Mouse (Mus musculus) c-Kit-positive CD71-negative TER-119-negative erythroid progenitor cells, embryonic 14.5 days (primary cell): ENCODE results near the gene Pgm5.
"Not testable (repeated sequence)": the region's sequence is repeated elsewhere in the genome, so short reads cannot be mapped to it uniquely, and the experiment has no call there.

Experiments
- DNase-seq: peaks from one replicate; pipeline ENCODE4 v3.0.0-alpha.2; 2013; ENCODE audit warnings: low read depth

Pgm5 gene

GRCm38 (mm10) chr19:24861612-24862451, at the start of gene Pgm5:
Gene Pgm5, minus strand, starts transcription at chr19:24861855.
- DNase-seq, result no peak

GRCm38 (mm10) chr19:24908385-24909155, 46.9 kb upstream of the Pgm5 start:
- no peak for DNase-seq

GRCm38 (mm10) chr19:24907655-24908054, 46.0 kb upstream of the Pgm5 start:
- no peak for DNase-seq

DNA sequence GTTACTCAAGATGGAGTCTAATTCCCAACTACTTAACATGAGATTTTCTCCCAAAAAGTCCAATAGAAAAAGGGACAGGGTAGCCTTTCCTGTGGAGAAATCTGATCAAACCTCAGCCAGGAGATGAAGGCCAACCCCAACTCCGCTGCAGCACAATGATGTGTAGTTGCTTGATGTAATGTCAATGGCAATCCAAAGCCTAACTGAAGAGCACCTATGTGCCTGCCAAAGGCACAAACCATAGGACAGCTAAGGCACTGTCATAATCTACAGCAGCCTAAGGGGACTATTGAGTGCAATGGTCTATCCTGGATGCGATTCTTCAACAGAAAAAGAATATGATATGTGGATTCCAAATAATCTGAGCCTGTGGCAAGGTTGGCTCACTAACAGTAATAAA, 41.2 kb upstream of the Pgm5 start:
- DNase-seq, result no peak

DNA sequence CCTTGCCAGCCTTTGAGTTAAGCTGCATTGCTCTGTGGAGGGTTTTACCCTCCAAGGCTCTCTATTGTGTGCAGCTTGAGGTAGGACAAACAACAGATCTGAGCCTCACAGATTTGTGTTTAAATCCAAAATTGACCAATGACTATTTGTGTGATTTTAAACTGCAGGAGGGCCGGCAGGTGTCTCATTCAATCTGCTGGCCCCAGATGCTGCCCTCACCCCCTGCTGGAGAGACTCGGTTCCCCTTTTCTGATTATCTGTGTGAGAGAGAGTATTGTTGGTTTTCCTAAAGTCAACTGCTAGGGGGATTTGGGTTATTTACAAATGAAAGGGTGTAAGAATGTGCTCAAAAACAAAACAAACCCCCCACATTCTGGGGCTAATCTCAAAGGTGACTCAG, 40.6 kb upstream of the Pgm5 start:
- no peak for DNase-seq

GRCm38 (mm10) chr19:24901666-24902065, 40.0 kb upstream of the Pgm5 start:
- no peak for DNase-seq

- DNase-seq, result no peak
Measured at GRCm38 (mm10) chr19:24900581-24901220, 39.0 kb upstream of the Pgm5 start, which contains the start of gene Foxd4. Gene Foxd4, minus strand, starts transcription at chr19:24901197.

DNA sequence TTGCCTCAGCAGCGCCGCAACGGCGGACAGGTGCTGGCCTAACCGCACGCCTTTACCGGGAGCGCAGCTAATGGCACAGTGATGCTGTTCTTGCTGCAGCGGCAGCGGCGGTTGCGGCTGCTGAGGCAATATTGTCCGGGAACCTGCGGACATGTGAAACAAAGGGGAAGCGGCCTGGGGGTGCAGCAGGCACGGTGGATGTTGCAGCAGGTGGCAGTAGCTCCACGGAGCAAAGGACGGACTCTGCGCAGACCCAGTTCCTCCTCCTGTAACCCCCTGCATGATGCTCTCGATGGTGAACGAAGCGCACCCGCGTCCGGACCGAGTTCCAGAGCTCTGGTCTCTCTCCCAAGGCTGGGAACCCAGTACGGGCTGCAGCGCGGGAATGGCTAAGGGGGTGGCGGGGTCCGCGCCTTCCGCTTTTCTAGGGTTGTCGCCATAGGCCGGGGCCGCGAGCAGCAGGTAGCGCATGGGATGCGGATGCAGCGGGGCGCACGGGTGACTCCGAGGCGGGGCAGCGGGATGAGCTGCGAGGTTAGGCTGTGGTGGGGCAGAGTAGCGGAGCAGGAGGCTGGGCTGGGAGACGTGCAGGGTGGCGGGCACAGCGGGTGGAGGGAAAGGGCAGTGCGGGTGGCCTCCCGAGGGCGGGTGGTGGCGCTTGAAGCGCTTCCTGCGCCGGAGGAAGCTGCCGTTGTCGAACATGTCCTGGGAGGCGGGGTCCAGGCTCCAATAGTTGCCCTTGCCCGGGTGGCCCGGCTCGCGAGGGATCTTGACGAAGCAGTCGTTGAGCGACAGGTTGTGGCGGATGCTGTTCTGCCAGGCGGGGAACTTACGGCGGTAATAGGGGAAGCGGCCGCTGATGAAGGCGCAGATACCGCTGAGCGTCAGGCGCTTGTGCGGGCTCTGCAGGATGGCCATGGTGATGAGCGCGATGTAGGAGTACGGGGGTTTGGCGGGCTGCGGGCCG, 38.2 kb upstream of the Pgm5 start:
- no peak for DNase-seq

GRCm38 (mm10) chr19:24898737-24899577, 37.3 kb upstream of the Pgm5 start:
- DNase-seq, result no peak

- DNase-seq, result no peak
Measured at GRCm38 (mm10) chr19:24897896-24898736, 36.5 kb upstream of the Pgm5 start.

GRCm38 (mm10) chr19:24897006-24897895, 35.6 kb upstream of the Pgm5 start:
- DNase-seq, result no peak

DNA sequence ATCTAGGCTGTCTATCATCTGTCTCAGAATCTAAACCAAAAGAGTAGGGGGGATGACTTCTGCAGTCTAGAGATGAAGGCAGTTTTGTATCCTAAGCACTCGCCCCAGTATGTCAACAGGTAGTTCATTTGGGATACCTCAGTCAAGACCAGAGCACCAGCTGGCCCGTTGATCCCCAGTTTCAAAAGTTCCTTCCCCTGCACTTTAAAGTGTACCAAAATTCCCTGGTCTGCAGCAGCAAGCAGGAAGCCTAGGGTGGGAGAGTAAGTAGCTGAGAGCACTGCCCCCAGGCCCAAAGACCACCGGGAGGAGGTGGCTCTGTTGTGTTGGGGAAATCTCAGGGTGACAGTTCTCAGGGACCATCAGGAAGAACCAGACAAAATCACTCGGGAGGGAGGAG, 34.9 kb upstream of the Pgm5 start:
- no peak for DNase-seq

DNA sequence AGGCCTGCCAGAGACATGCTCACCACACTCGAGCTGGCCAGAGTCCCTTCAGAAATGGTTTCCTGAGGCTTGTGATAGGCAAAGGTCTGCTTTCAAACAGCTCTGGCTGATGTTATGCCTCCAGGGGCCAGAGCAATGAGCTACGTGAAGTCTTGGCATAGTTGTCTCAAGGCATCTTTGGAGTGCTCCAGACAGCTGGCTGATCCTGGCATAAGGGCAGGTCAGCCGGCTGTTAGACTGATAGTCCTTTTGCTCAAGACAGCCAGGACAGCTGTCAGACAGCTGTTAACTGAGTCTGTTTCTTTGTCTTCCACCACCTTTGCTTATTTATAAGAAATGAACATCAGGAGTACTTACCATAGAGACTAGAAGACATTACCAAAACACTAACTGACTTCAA, 25.2 kb upstream of the Pgm5 start:
- DNase-seq, result no peak

GRCm38 (mm10) chr19:24885504-24885903, 23.8 kb upstream of the Pgm5 start:
- DNase-seq, result peak; percentile 37

- no peak for DNase-seq
Measured at GRCm38 (mm10) chr19:24881237-24881636, 19.6 kb upstream of the Pgm5 start.

- not testable (repeated sequence) for DNase-seq
Measured at GRCm38 (mm10) chr19:24875129-24875870, 13.6 kb upstream of the Pgm5 start, which contains the start of gene Gm10053. Gene Gm10053, plus strand, starts transcription at chr19:24875686.

DNA sequence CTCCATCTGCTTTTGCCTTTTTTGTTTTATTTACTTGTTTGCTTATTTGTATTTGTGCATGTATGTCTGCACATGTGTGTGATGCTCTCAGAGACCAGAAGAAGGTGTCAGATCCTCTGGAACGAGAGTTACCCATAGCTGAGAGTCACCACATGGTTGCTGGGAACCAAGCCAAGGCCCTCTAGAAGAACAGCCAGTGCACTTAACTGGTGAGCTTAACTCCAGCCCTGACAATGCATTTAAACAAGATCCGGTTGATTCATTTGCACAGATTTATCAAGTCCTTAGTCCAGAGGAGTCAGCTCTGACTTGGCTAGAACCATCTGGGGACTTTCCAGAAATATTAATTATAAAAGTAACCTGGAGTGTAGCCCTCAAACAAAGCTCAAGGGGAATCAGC, 12.2 kb upstream of the Pgm5 start:
- no peak for DNase-seq
